Mouse (Mus musculus) MEL (cell line): Measurements from ENCODE around the gene Dhrs13.

Experiments
- CTCF ChIP-seq, 3 experiments: IDR thresholded peaks in 2 of 3; conservative IDR thresholded peaks in 1 of 3; 2 replicates each; pipeline ENCODE4 v1.5.1; 2011 to 2012; ENCODE audit warnings: low read length in 3 of 3, low read depth in 2 of 3, mild to moderate bottlenecking in 2 of 3, improper control_type of control experiment in 1 of 3, inconsistent platforms in 1 of 3, mixed read lengths in 1 of 3, moderate library complexity in 1 of 3; ENCODE audit not compliant: control insufficient read depth in 1 of 3, insufficient read depth in 1 of 3, poor library complexity in 1 of 3, severe bottlenecking in 1 of 3
- MXI1 ChIP-seq: IDR thresholded peaks from 2 replicates; pipeline ENCODE4 v1.6.1; 2011; ENCODE audit warnings: mild to moderate bottlenecking, low read depth, low read length, improper control_type of control experiment
- TAL1 ChIP-seq: IDR thresholded peaks from 2 replicates; pipeline ENCODE4 v1.6.1; 2012; ENCODE audit warnings: mild to moderate bottlenecking, inconsistent platforms, low read length, moderate library complexity, mixed read lengths
- TCF12 ChIP-seq: IDR thresholded peaks from 2 replicates; pipeline ENCODE4 v1.6.1; 2014; ENCODE audit warnings: low read depth, mild to moderate bottlenecking, inconsistent platforms, low read length, improper control_type of control experiment, moderate library complexity

DNA sequence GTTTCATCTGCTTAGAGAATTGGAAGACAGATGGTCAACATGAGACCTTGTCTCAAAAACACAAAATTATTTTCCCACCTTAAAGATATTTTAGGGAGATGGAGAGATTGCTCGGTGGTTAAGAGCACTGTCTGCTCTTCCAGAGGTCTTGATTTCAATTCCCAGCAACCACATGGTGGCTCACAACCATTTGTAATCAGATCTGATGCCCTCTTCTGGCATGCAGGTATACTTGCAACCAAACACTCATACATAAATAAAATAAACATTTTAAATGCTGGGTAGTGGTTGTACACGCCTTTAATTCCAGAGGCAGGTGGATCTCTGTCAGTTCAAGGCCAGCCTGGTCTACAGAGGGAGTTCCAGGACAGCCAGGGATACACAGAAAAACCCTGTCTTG, 8.8 kb downstream of the Dhrs13 start:
- TF ChIP-seq CTCF (IDR thresholded peaks at IDR 0.05 in 2 of 3, conservative IDR thresholded peaks at IDR 0.05 in 1 of 3; ENCODE audit: control insufficient read depth in 1 of 3, insufficient read depth in 1 of 3, low read depth in 2 of 3, low read length in 3 of 3, poor library complexity in 1 of 3, severe bottlenecking in 1 of 3) (peak in 2 of 3 experiments; percentile 5 to 65; a peak in 2 of 6 replicates), TCF12 (no peak), MXI1 (no peak), TAL1 (no peak)
